Mouse (Mus musculus) midbrain, embryonic 14.5 days (tissue): ENCODE data around the gene Snrpd3. TPM values are rescaled to one million over a fixed set of nuclear protein-coding genes. Genes with fewer than 3 reads are reported as not detected.

ENCODE experiments used
- ATAC-seq: fragments of 200-750 bp; cut with Nextera tagmentation; 2 replicates; pipeline ENCODE4 v1.8.0; 2017; ENCODE audit warnings: moderate number of reproducible peaks, moderate library complexity; ENCODE audit not compliant: low FRiP score, low TSS enrichment
- DNase-seq: peaks from one replicate; pipeline ENCODE4 v3.0.0-alpha.2; 2015
- H3K27ac ChIP-seq: fragments of 300-500 bp; sonication (generic); replicated peaks from 2 replicates; pipeline ENCODE4 v1.5.1; 2014; ENCODE audit warnings: mild to moderate bottlenecking, low read depth, low read length, moderate library complexity
- H3K27me3 ChIP-seq: fragments of 300-500 bp; sonication (generic); 2 replicates; pipeline ENCODE4 v1.6.1; 2014; ENCODE audit warnings: low read length, control low read depth, mixed read lengths; ENCODE audit not compliant: control insufficient read depth, insufficient read depth
- H3K36me3 ChIP-seq: fragments of 300-500 bp; sonication (generic); 2 replicates; pipeline ENCODE4 v1.6.1; 2014; ENCODE audit warnings: low read length, control low read depth; ENCODE audit not compliant: control insufficient read depth, insufficient read depth
- H3K4me1 ChIP-seq: fragments of 300-500 bp; sonication (generic); 2 replicates; pipeline ENCODE4 v1.6.1; 2014; ENCODE audit warnings: mild to moderate bottlenecking, antibody characterized with exemption, low read length, control low read depth; ENCODE audit not compliant: control insufficient read depth, insufficient read depth
- H3K4me2 ChIP-seq: fragments of 300-500 bp; sonication (generic); 2 replicates; pipeline ENCODE4 v1.6.1; 2014; ENCODE audit warnings: mild to moderate bottlenecking, low read length, moderate library complexity
- H3K4me3 ChIP-seq: fragments of 300-500 bp; sonication (generic); replicated peaks from 2 replicates; pipeline ENCODE4 v1.5.1; 2014; ENCODE audit warnings: low read depth, low read length
- H3K9ac ChIP-seq: fragments of 300-500 bp; sonication (generic); replicated peaks from 2 replicates; pipeline ENCODE4 v1.6.1; 2014; ENCODE audit warnings: mild to moderate bottlenecking, low read length, moderate library complexity
- H3K9me3 ChIP-seq: fragments of 300-500 bp; sonication (generic); 2 replicates; pipeline ENCODE4 v1.6.1; 2016; ENCODE audit warnings: low read length, control low read depth, mixed read lengths; ENCODE audit not compliant: control insufficient read depth
- WGBS: fragments of 180-500 bp; shearing (Covaris S2); extraction: QIAGEN DNeasy Blood & Tissue Kit; methylation state at CpG from one replicate; pipeline ENCODE4 v1.1.7; 2014; 5-methylcytosine and 5-hydroxymethylcytosine counted together
- polyA plus RNA-seq: library from polyadenylated mRNA; unstranded; fragments of >200 nt; fragmentation: Nextera tagmentation; extraction: Ambion mirVana; gene quantifications from 2 replicates; pipeline ENCODE4 v1.2.1, GENCODE M21; 2014

The Snrpd3 gene
- polyA plus RNA-seq, 1 experiment from 2014 or later, result 126 TPM

DNA sequence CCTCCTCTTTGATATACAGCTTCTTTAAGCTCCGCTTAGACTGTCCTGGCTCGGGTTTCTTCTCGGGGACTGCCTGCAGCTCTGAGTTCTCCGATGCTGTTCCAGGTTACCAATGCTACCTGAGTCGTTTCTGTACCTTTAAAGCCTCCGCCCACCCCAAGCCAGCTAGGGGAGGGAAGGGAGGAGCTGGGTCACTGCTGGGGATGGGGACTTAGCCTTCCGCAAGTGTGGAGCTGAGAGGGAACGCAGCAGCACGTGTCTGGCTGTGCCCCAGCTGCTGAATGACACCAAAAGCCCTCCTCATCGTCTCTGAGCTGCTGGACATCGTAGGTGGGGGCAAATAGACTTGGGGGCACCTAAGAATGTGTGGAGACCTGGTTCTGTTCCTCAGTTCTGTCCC is 51.1 kb downstream of the Snrpd3 start:
- no peaks in the 10 kb centered on the region for H3K9me3 ChIP-seq
- peaks cover 4% of the 10 kb centered on the region; the same call in 1 of the 2 replicates for H3K27me3 ChIP-seq
- DNase-seq (no peak), ATAC-seq (no peak)
- H3K4me1 ChIP-seq, result no peaks in the 10 kb centered on the region
- H3K36me3 ChIP-seq, result no peaks in the 10 kb centered on the region
- H3K4me3 ChIP-seq, result no peak overlapping the region
- H3K4me2 ChIP-seq, result no peak overlapping the region
- no peak overlapping the region for H3K27ac ChIP-seq
- no peak overlapping the region for H3K9ac ChIP-seq
- 7% methylated on average over 11 of the region's 11 CpGs for WGBS

GRCm38 (mm10) chr10:75568851-75569250 is 51.5 kb downstream of the Snrpd3 start:
- DNase-seq, result no peak
- Histone ChIP-seq H3K4me1 (no peaks in the 10 kb centered on the region), H3K27ac (no peak overlapping the region), H3K36me3 (no peaks in the 10 kb centered on the region), H3K9ac (no peak overlapping the region), H3K27me3 (peaks cover 4% of the 10 kb centered on the region; the same call in 1 of the 2 replicates), H3K4me2 (no peak overlapping the region), H3K4me3 (no peak overlapping the region), H3K9me3 (no peaks in the 10 kb centered on the region)
- 17% methylated on average over 4 of the region's 4 CpGs for WGBS
- no peak for ATAC-seq

GRCm38 (mm10) chr10:75570981-75571657 is 53.8 kb downstream of the Snrpd3 start:
- no peaks in the 10 kb centered on the region for H3K4me1 ChIP-seq
- ATAC-seq (no peak; the same call in 1 of the 2 replicates), DNase-seq (no peak)
- H3K4me3 ChIP-seq, result no peak overlapping the region
- no peak overlapping the region for H3K9ac ChIP-seq
- peaks cover 4% of the 10 kb centered on the region; the same call in 1 of the 2 replicates for H3K27me3 ChIP-seq
- no peak overlapping the region for H3K27ac ChIP-seq
- H3K9me3 ChIP-seq, result no peaks in the 10 kb centered on the region
- 29% methylated on average over 10 of the region's 10 CpGs for WGBS
- no peak overlapping the region for H3K4me2 ChIP-seq
- no peaks in the 10 kb centered on the region for H3K36me3 ChIP-seq

DNA sequence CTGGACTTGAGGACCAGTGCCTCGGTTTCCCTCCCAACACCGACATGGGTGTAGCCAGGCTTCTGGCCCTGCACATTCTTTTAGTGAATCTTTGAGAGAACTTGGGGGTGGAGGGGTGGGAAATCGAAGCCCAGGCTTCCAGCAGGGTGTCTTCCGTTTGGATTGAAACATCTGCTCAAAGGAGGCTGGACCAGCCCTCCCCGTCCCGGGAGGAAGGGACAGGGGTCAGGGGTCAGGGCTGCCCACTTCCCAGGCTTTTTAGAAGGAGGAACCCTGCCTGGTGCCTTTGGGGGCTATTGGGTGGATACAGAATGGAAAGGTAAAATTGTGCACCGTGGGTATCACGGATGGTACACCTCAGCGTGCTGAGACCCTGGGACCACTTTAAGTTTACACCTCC is 54.6 kb downstream of the Snrpd3 start:
- 42% methylated on average over 9 of the region's 9 CpGs for WGBS
- Histone ChIP-seq H3K9me3 (no peaks in the 10 kb centered on the region), H3K9ac (no peak overlapping the region), H3K4me1 (no peaks in the 10 kb centered on the region), H3K4me2 (no peak overlapping the region), H3K4me3 (no peak overlapping the region), H3K27ac (no peak overlapping the region), H3K27me3 (peaks cover 4% of the 10 kb centered on the region; the same call in 1 of the 2 replicates), H3K36me3 (no peaks in the 10 kb centered on the region)
- no peak for DNase-seq
- ATAC-seq, result no peak

GRCm38 (mm10) chr10:75573181-75573580 is 55.8 kb downstream of the Snrpd3 start:
- Histone ChIP-seq H3K9me3 (no peaks in the 10 kb centered on the region), H3K27me3 (peaks cover 3% of the 10 kb centered on the region; the same call in 1 of the 2 replicates), H3K4me1 (no peaks in the 10 kb centered on the region), H3K4me2 (no peak overlapping the region), H3K9ac (no peak overlapping the region), H3K27ac (no peak overlapping the region), H3K36me3 (no peaks in the 10 kb centered on the region), H3K4me3 (no peak overlapping the region)
- DNase-seq, result no peak
- ATAC-seq, result no peak
- WGBS, result 55% methylated on average over 10 of the region's 10 CpGs

- Histone ChIP-seq H3K4me1 (no peaks in the 10 kb centered on the region), H3K9me3 (no peaks in the 10 kb centered on the region), H3K4me3 (no peak overlapping the region), H3K27ac (no peak overlapping the region), H3K9ac (no peak overlapping the region), H3K27me3 (no peaks in the 10 kb centered on the region), H3K36me3 (no peaks in the 10 kb centered on the region), H3K4me2 (no peak overlapping the region)
- DNase-seq (no peak), ATAC-seq (no peak)
- WGBS, result 88% methylated on average over 9 of the region's 9 CpGs
Observed at GRCm38 (mm10) chr10:75573965-75574364, 56.6 kb downstream of the Snrpd3 start.

- Histone ChIP-seq H3K4me1 (no peaks in the 10 kb centered on the region), H3K4me2 (no peak overlapping the region), H3K9ac (no peak overlapping the region), H3K27me3 (no peaks in the 10 kb centered on the region), H3K9me3 (no peaks in the 10 kb centered on the region), H3K36me3 (no peaks in the 10 kb centered on the region), H3K4me3 (no peak overlapping the region), H3K27ac (no peak overlapping the region)
- DNase-seq (no peak), ATAC-seq (no peak)
- WGBS, result 83% methylated on average over 6 of the region's 6 CpGs
Observed at GRCm38 (mm10) chr10:75579129-75579528, 61.8 kb downstream of the Snrpd3 start.

- peak; percentile 95 for DNase-seq
- Histone ChIP-seq H3K4me2 (peak overlapping the region; percentile 25; the same call in 1 of the 2 replicates), H3K9me3 (no peaks in the 10 kb centered on the region), H3K4me3 (no peak overlapping the region), H3K36me3 (no peaks in the 10 kb centered on the region), H3K27me3 (no peaks in the 10 kb centered on the region), H3K9ac (no peak overlapping the region), H3K27ac (no peak overlapping the region), H3K4me1 (no peaks in the 10 kb centered on the region; the same call in 1 of the 2 replicates)
- peak; percentile 65; the same call in 1 of the 2 replicates for ATAC-seq
- WGBS, result 21% methylated on average over 20 of the region's 20 CpGs
Observed at GRCm38 (mm10) chr10:75585876-75586552, 68.7 kb downstream of the Snrpd3 start.

DNA sequence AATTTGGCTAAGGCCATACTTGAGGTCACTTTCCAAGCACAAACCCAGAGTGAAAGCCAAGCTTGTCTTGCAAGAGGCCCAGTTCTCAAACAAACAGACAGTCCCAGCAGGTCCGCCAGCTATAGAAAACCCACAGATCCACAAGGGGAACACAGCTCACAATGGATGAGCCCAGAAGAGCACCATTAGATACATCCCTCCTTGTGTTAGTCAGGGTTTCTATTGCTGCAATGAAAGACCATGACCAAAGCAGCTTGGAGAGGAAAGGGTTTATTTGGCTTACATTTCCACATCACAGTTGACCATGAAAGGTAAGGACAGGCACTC is 69.2 kb downstream of the Snrpd3 start:
- ATAC-seq, result no peak
- Histone ChIP-seq H3K4me2 (no peak overlapping the region), H3K27me3 (no peaks in the 10 kb centered on the region), H3K4me3 (no peak overlapping the region), H3K36me3 (no peaks in the 10 kb centered on the region), H3K9me3 (no peaks in the 10 kb centered on the region), H3K4me1 (no peaks in the 10 kb centered on the region; the same call in 1 of the 2 replicates), H3K27ac (no peak overlapping the region), H3K9ac (no peak overlapping the region)
- DNase-seq, result no peak
- WGBS, result 89% methylated on average over 1 of the region's 1 CpGs
